Mouse (Mus musculus): ENCODE data around the gene Gm5089.

GRCm38 (mm10) chr14:122467926-122468841 lies 17.3 kb upstream of the Gm5089 start:
- TF ChIP-seq CTCF (IDR thresholded peaks at IDR 0.05; ENCODE audit: low read depth, low read length) (no peak), TAL1 (conservative IDR thresholded peaks at IDR 0.05; ENCODE audit: low read depth, low read length) (no peak)

Measured in G1E (cell line).